Mouse (Mus musculus) lung, postnatal 0 days (tissue): ENCODE data around the gene Gm37240. TPM values are rescaled to one million over a fixed set of nuclear protein-coding genes. Genes with fewer than 3 reads are reported as not detected.

Experiments used
- ATAC-seq: fragments of 200-750 bp; cut with Nextera tagmentation; 2 replicates; pipeline ENCODE4 v1.8.0; 2017; ENCODE audit warnings: moderate library complexity
- DNase-seq: peaks from one replicate; pipeline ENCODE4 v3.0.0-alpha.2; 2016; ENCODE audit warnings: low spot score
- H3K27ac ChIP-seq: fragments of 300-500 bp; sonication (generic); 2 replicates; pipeline ENCODE4 v1.5.1; 2014; ENCODE audit warnings: antibody characterized with exemption, mild to moderate bottlenecking, low read length, mixed read lengths
- H3K27me3 ChIP-seq: fragments of 300-500 bp; sonication (generic); replicated peaks from 2 replicates; pipeline ENCODE4 v1.6.1; 2014; ENCODE audit warnings: low read length, mixed read lengths; ENCODE audit not compliant: insufficient read depth
- H3K36me3 ChIP-seq: fragments of 300-500 bp; sonication (generic); 2 replicates; pipeline ENCODE4 v1.6.1; 2014; ENCODE audit warnings: low read length, mixed read lengths; ENCODE audit not compliant: insufficient read depth
- H3K4me1 ChIP-seq: fragments of 300-500 bp; sonication (generic); 2 replicates; pipeline ENCODE4 v1.6.1; 2014; ENCODE audit warnings: antibody characterized with exemption, low read depth, low read length, mixed read lengths; ENCODE audit not compliant: insufficient read depth
- H3K4me2 ChIP-seq: fragments of 300-500 bp; sonication (generic); replicated peaks from 2 replicates; pipeline ENCODE4 v1.6.1; 2014; ENCODE audit warnings: low read depth, mild to moderate bottlenecking, low read length, moderate library complexity, mixed read lengths
- H3K4me3 ChIP-seq: fragments of 300-500 bp; sonication (generic); 2 replicates; pipeline ENCODE4 v1.5.1; 2014; ENCODE audit warnings: low read depth, low read length
- H3K9ac ChIP-seq: fragments of 300-500 bp; sonication (generic); replicated peaks from 2 replicates; pipeline ENCODE4 v1.6.1; 2014; ENCODE audit warnings: low read depth, mild to moderate bottlenecking
- H3K9me3 ChIP-seq: fragments of 300-500 bp; sonication (generic); 2 replicates; pipeline ENCODE4 v1.6.1; 2016; ENCODE audit warnings: low read length, mixed read lengths
- CTCF ChIP-seq: IDR thresholded peaks from 2 replicates; pipeline ENCODE4 v1.5.1; 2016; ENCODE audit warnings: antibody characterized with exemption, mild to moderate bottlenecking
- EP300 ChIP-seq: IDR thresholded peaks from 2 replicates; pipeline ENCODE4 v1.6.1; 2016; ENCODE audit warnings: antibody characterized with exemption, mild to moderate bottlenecking, control low read depth
- WGBS: fragments of 180-500 bp; shearing (Covaris S2); extraction: QIAGEN DNeasy Blood & Tissue Kit; methylation state at CpG from one replicate; pipeline ENCODE4 v1.1.7; 2014; 5-methylcytosine and 5-hydroxymethylcytosine counted together
- polyA plus RNA-seq: library from polyadenylated mRNA; unstranded; fragments of >200 nt; fragmentation: Nextera tagmentation; extraction: Ambion mirVana; gene quantifications from 2 replicates; pipeline ENCODE4 v1.2.1, GENCODE M21; 2015

Gm37240 gene
- polyA plus RNA-seq, 1 experiment from 2014 or later = 8.9 TPM

GRCm38 (mm10) chr3:85644814-85645213 is 242.5 kb downstream of the Gm37240 start:
- H3K9me3 ChIP-seq = no peaks in the 10 kb centered on the region
- H3K27ac ChIP-seq = no peak overlapping the region
- ATAC-seq (no peak), DNase-seq (no peak)
- H3K36me3 ChIP-seq = no peaks in the 10 kb centered on the region
- WGBS = 80% methylated on average over 3 of the region's 3 CpGs
- no peak overlapping the region for H3K4me2 ChIP-seq
- no peak overlapping the region for H3K4me3 ChIP-seq
- no peaks in the 10 kb centered on the region for H3K4me1 ChIP-seq
- TF ChIP-seq CTCF = no peak
- no peaks in the 10 kb centered on the region for H3K27me3 ChIP-seq
- H3K9ac ChIP-seq = no peak overlapping the region

- Histone ChIP-seq H3K9me3 (no peaks in the 10 kb centered on the region), H3K27ac (no peak overlapping the region), H3K4me2 (no peak overlapping the region), H3K27me3 (no peaks in the 10 kb centered on the region), H3K9ac (no peak overlapping the region), H3K36me3 (no peaks in the 10 kb centered on the region), H3K4me3 (no peak overlapping the region), H3K4me1 (no peaks in the 10 kb centered on the region)
- WGBS = 70% methylated on average over 3 of the region's 3 CpGs
- no peak for TF ChIP-seq EP300
- no peak for TF ChIP-seq CTCF
- ATAC-seq = no peak
- no peak for DNase-seq
Measured at GRCm38 (mm10) chr3:85641751-85642150, 245.6 kb downstream of the Gm37240 start.

DNA sequence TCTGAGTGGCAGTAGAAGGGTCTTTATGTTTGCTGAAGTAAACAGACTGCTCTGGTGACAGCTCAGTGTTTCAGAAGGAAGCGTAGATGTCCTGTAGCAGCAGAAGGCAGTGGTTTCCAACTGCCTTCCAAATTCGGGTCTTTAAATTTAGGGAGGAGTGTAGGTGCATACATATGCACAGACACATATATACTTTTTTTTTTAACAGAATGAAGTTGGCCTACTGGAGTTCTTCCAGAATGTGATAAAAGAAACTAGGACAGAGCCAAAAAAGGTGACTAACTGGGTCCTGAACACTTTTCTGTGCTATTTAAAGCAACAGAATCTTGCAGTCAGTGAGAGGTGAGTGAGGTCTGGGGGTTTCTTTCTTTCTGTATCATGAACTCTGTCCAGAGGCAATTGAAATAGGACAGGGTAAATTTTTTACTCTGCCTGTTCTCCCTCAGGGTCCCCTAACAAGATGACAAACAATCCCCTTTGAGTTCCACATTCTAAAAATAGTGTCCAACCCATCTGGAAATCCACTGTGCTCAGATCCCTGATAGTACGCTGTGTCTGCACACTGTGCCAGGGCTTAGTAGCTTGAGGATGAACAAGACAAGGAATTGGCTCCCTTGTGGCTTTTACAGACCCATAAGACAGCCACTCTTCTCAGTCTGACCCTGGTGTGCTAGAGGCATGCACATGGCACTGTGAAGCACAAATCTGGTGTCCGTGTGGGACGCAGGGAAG is 250.4 kb downstream of the Gm37240 start:
- no peak for ATAC-seq
- Histone ChIP-seq H3K4me3 (no peak overlapping the region), H3K36me3 (no peaks in the 10 kb centered on the region), H3K9me3 (no peaks in the 10 kb centered on the region), H3K4me2 (no peak overlapping the region), H3K9ac (no peak overlapping the region), H3K27me3 (no peaks in the 10 kb centered on the region), H3K4me1 (no peaks in the 10 kb centered on the region), H3K27ac (no peak overlapping the region)
- TF ChIP-seq EP300 = no peak
- no peak for TF ChIP-seq CTCF
- DNase-seq = no peak
- 87% methylated on average over 5 of the region's 5 CpGs for WGBS

DNA sequence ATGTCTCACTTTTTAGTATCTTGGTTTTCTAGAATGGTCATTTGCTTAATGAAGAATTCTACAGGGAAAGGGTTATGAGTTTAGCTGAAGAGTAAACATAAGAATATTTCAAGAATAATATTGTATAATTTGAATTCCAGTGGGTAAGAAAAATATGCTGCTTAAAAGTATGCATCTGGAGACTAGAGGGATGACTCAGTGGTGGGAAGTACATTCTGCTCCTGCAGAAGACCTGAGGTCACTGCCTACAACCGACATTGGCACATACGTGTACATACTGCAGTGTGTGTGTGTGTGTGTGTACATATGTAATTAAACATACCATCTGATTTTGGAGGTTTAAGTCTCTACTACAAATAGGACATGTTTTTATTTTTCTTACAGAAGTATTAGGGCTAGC is 251.7 kb downstream of the Gm37240 start:
- no peak overlapping the region for H3K27ac ChIP-seq
- no peak for DNase-seq
- WGBS = 85% methylated on average over 2 of the region's 2 CpGs

GRCm38 (mm10) chr3:85635126-85635419 is 252.2 kb downstream of the Gm37240 start:
- H3K9ac ChIP-seq = no peak overlapping the region
- H3K27me3 ChIP-seq = no peaks in the 10 kb centered on the region
- no peak overlapping the region for H3K27ac ChIP-seq
- DNase-seq (no peak), ATAC-seq (no peak)
- H3K4me1 ChIP-seq = no peaks in the 10 kb centered on the region
- H3K4me2 ChIP-seq = no peak overlapping the region
- TF ChIP-seq EP300 = no peak
- H3K4me3 ChIP-seq = no peak overlapping the region
- no peaks in the 10 kb centered on the region for H3K36me3 ChIP-seq
- no peaks in the 10 kb centered on the region for H3K9me3 ChIP-seq
- WGBS = 52% methylated on average over 2 of the region's 2 CpGs

More for the DNA sequence above, 251.7 kb downstream of the Gm37240 start:
- Histone ChIP-seq H3K4me2 (no peak overlapping the region), H3K4me1 (no peaks in the 10 kb centered on the region), H3K27me3 (no peaks in the 10 kb centered on the region), H3K9me3 (no peaks in the 10 kb centered on the region), H3K36me3 (no peaks in the 10 kb centered on the region), H3K4me3 (no peak overlapping the region), H3K9ac (no peak overlapping the region)
- ATAC-seq = no peak
- TF ChIP-seq EP300 = no peak
- no peak for TF ChIP-seq CTCF

GRCm38 (mm10) chr3:85634389-85635125 is 252.8 kb downstream of the Gm37240 start:
- no peaks in the 10 kb centered on the region for H3K9me3 ChIP-seq
- no peak overlapping the region for H3K27ac ChIP-seq
- no peaks in the 10 kb centered on the region for H3K4me1 ChIP-seq
- DNase-seq (no peak), ATAC-seq (no peak)
- no peaks in the 10 kb centered on the region for H3K27me3 ChIP-seq
- no peaks in the 10 kb centered on the region for H3K36me3 ChIP-seq
- TF ChIP-seq CTCF (no peak), EP300 (no peak)
- H3K4me3 ChIP-seq = no peak overlapping the region
- no peak overlapping the region for H3K9ac ChIP-seq
- 83% methylated on average over 8 of the region's 8 CpGs for WGBS
- H3K4me2 ChIP-seq = no peak overlapping the region
